Mouse (Mus musculus) forebrain, embryonic 16.5 days (tissue): ENCODE data around the gene Nlgn2. TPM values are rescaled to one million over a fixed set of nuclear protein-coding genes. Genes with fewer than 3 reads are reported as not detected.
"Not testable (repeated sequence)": the region's sequence is repeated elsewhere in the genome, so short reads cannot be mapped to it uniquely, and the experiment has no call there.

ENCODE experiments used
- ATAC-seq: fragments of 200-750 bp; cut with Nextera tagmentation; 2 replicates; pipeline ENCODE4 v1.8.0; 2017; ENCODE audit warnings: mild to moderate bottlenecking, moderate library complexity
- H3K27ac ChIP-seq: fragments of 300-500 bp; sonication (generic); 2 replicates; pipeline ENCODE4 v1.5.1; 2014; ENCODE audit warnings: low read length, control low read depth
- H3K27me3 ChIP-seq: fragments of 300-500 bp; sonication (generic); replicated peaks from 2 replicates; pipeline ENCODE4 v1.6.1; 2014; ENCODE audit warnings: low read length; ENCODE audit not compliant: control insufficient read depth, insufficient read depth
- H3K36me3 ChIP-seq: fragments of 300-500 bp; sonication (generic); 2 replicates; pipeline ENCODE4 v1.6.1; 2014; ENCODE audit not compliant: control insufficient read depth, insufficient read depth
- H3K4me1 ChIP-seq: fragments of 300-500 bp; sonication (generic); replicated peaks from 2 replicates; pipeline ENCODE4 v1.6.1; 2014; ENCODE audit warnings: low read length; ENCODE audit not compliant: control insufficient read depth, insufficient read depth
- H3K4me2 ChIP-seq: fragments of 300-500 bp; sonication (generic); 2 replicates; pipeline ENCODE4 v1.6.1; 2014; ENCODE audit warnings: mild to moderate bottlenecking, low read length, control low read depth
- H3K4me3 ChIP-seq: fragments of 300-500 bp; sonication (generic); replicated peaks from 2 replicates; pipeline ENCODE4 v1.5.1; 2014; ENCODE audit warnings: mild to moderate bottlenecking, low read length, control low read depth
- H3K9ac ChIP-seq: fragments of 300-500 bp; sonication (generic); replicated peaks from 2 replicates; pipeline ENCODE4 v1.6.1; 2014; ENCODE audit warnings: low read depth, low read length, control low read depth
- H3K9me3 ChIP-seq: fragments of 300-500 bp; sonication (generic); 2 replicates; pipeline ENCODE4 v1.6.1; 2016; ENCODE audit warnings: low read length; ENCODE audit not compliant: control insufficient read depth
- WGBS: fragments of 180-500 bp; shearing (Covaris S2); extraction: QIAGEN DNeasy Blood & Tissue Kit; methylation state at CpG from one replicate; pipeline ENCODE4 v1.1.7; 2014; 5-methylcytosine and 5-hydroxymethylcytosine counted together
- polyA plus RNA-seq: library from polyadenylated mRNA; unstranded; fragments of >200 nt; fragmentation: Nextera tagmentation; extraction: Ambion mirVana; gene quantifications from 2 replicates; pipeline ENCODE4 v1.2.1, GENCODE M21; 2015

Gene Nlgn2
- polyA plus RNA-seq, 1 experiment from 2014 or later: 22.8 TPM

- Histone ChIP-seq H3K4me1 (no peaks in the 10 kb centered on the region), H3K27me3 (no peaks in the 10 kb centered on the region; the same call in 1 of the 2 replicates), H3K9me3 (no peaks in the 10 kb centered on the region), H3K9ac (no peak overlapping the region), H3K36me3 (no peaks in the 10 kb centered on the region), H3K27ac (no peak overlapping the region), H3K4me2 (no peak overlapping the region), H3K4me3 (no peak overlapping the region)
- WGBS: 98% methylated on average over 2 of the region's 2 CpGs
- ATAC-seq: no peak
Measured at GRCm38 (mm10) chr11:69870289-69871069, 32.9 kb upstream of the Nlgn2 start.

- Histone ChIP-seq H3K4me3 (no peak overlapping the region), H3K27ac (no peak overlapping the region), H3K27me3 (no peaks in the 10 kb centered on the region; the same call in 1 of the 2 replicates), H3K36me3 (no peaks in the 10 kb centered on the region), H3K4me2 (no peak overlapping the region), H3K9me3 (no peaks in the 10 kb centered on the region), H3K9ac (no peak overlapping the region), H3K4me1 (no peaks in the 10 kb centered on the region)
- 70% methylated on average over 9 of the region's 9 CpGs for WGBS
- ATAC-seq: no peak
Measured at GRCm38 (mm10) chr11:69867335-69867734, 29.8 kb upstream of the Nlgn2 start.

GRCm38 (mm10) chr11:69865561-69865960 is 28.0 kb upstream of the Nlgn2 start:
- Histone ChIP-seq H3K4me3 (no peak overlapping the region), H3K36me3 (no peaks in the 10 kb centered on the region), H3K9me3 (no peaks in the 10 kb centered on the region), H3K27ac (no peak overlapping the region), H3K4me2 (no peak overlapping the region), H3K9ac (no peak overlapping the region), H3K27me3 (no peaks in the 10 kb centered on the region; the same call in 1 of the 2 replicates), H3K4me1 (no peaks in the 10 kb centered on the region)
- ATAC-seq: no peak
- 77% methylated on average over 9 of the region's 9 CpGs for WGBS

GRCm38 (mm10) chr11:69864138-69864860 is 26.7 kb upstream of the Nlgn2 start:
- ATAC-seq: no peak
- H3K4me3 ChIP-seq: no peak overlapping the region
- H3K4me1 ChIP-seq: no peaks in the 10 kb centered on the region
- no peaks in the 10 kb centered on the region; the same call in 1 of the 2 replicates for H3K27me3 ChIP-seq
- 37% methylated on average over 8 of the region's 8 CpGs for WGBS
- no peak overlapping the region for H3K27ac ChIP-seq
- H3K9ac ChIP-seq: no peak overlapping the region
- H3K4me2 ChIP-seq: no peak overlapping the region
- no peaks in the 10 kb centered on the region for H3K9me3 ChIP-seq
- H3K36me3 ChIP-seq: no peaks in the 10 kb centered on the region

- H3K9ac ChIP-seq, H3K36me3 ChIP-seq, ATAC-seq, H3K4me1 ChIP-seq, H3K27me3 ChIP-seq, H3K9me3 ChIP-seq, H3K4me2 ChIP-seq, H3K4me3 ChIP-seq, H3K27ac ChIP-seq: not testable (repeated sequence)
- WGBS: 92% methylated on average over 3 of the region's 3 CpGs
Measured at GRCm38 (mm10) chr11:69863729-69864128, 26.1 kb upstream of the Nlgn2 start.

GRCm38 (mm10) chr11:69858113-69858998 is 20.8 kb upstream of the Nlgn2 start, which contains the start of gene Tnk1:
Gene Tnk1 (minus strand): TSS chr11:69858730.
- ATAC-seq: no peak
- Histone ChIP-seq H3K9me3 (no peaks in the 10 kb centered on the region), H3K4me2 (no peak within 1 kb of the TSS), H3K4me1 (no peaks in the 10 kb centered on the region), H3K4me3 (no peak within 1 kb of the TSS), H3K36me3 (no peaks in the 10 kb centered on the region), H3K27me3 (peaks cover 17% of the 10 kb centered on the region), H3K9ac (no peak within 1 kb of the TSS), H3K27ac (no peak within 1 kb of the TSS)
- WGBS: 21% methylated on average over 30 of the region's 30 CpGs

GRCm38 (mm10) chr11:69855347-69855746 is 17.8 kb upstream of the Nlgn2 start:
- peaks cover 4% of the 10 kb centered on the region; the same call in 1 of the 2 replicates for H3K36me3 ChIP-seq
- peaks cover 17% of the 10 kb centered on the region for H3K27me3 ChIP-seq
- H3K4me3 ChIP-seq: no peak overlapping the region
- no peaks in the 10 kb centered on the region for H3K4me1 ChIP-seq
- ATAC-seq: peak; percentile 45; the same call in 1 of the 2 replicates
- H3K9me3 ChIP-seq: no peaks in the 10 kb centered on the region
- 13% methylated on average over 16 of the region's 16 CpGs for WGBS
- H3K27ac ChIP-seq: no peak overlapping the region
- no peak overlapping the region for H3K4me2 ChIP-seq
- no peak overlapping the region for H3K9ac ChIP-seq

- Histone ChIP-seq H3K36me3 (peaks cover 9% of the 10 kb centered on the region; the same call in 1 of the 2 replicates), H3K27me3 (peaks cover 17% of the 10 kb centered on the region), H3K9ac (no peak overlapping the region), H3K4me3 (no peak overlapping the region), H3K9me3 (no peaks in the 10 kb centered on the region), H3K27ac (no peak overlapping the region), H3K4me2 (no peak overlapping the region), H3K4me1 (no peaks in the 10 kb centered on the region)
- ATAC-seq: no peak
- WGBS: 89% methylated on average over 10 of the region's 10 CpGs
Measured at GRCm38 (mm10) chr11:69854680-69855079, 17.1 kb upstream of the Nlgn2 start.

GRCm38 (mm10) chr11:69853994-69854393 is 16.4 kb upstream of the Nlgn2 start:
- peaks cover 10% of the 10 kb centered on the region; the same call in 1 of the 2 replicates for H3K36me3 ChIP-seq
- ATAC-seq: no peak
- no peak overlapping the region for H3K4me2 ChIP-seq
- H3K9me3 ChIP-seq: no peaks in the 10 kb centered on the region
- H3K4me1 ChIP-seq: no peaks in the 10 kb centered on the region
- peaks cover 16% of the 10 kb centered on the region for H3K27me3 ChIP-seq
- no peak overlapping the region for H3K4me3 ChIP-seq
- no peak overlapping the region for H3K9ac ChIP-seq
- H3K27ac ChIP-seq: no peak overlapping the region
- WGBS: 80% methylated on average over 7 of the region's 7 CpGs
